Mouse (Mus musculus) lung, postnatal 0 days (tissue): ENCODE results near the gene S100a16. TPM values are rescaled to one million over a fixed set of nuclear protein-coding genes. Genes with fewer than 3 reads are reported as not detected.
A peak's percentile ranks its signal among the peaks of the same experiment; 100 is the strongest.

Experiments used
- ATAC-seq: fragments of 200-750 bp; cut with Nextera tagmentation; 2 replicates; pipeline ENCODE4 v1.8.0; 2017; ENCODE audit warnings: moderate library complexity
- DNase-seq: peaks from one replicate; pipeline ENCODE4 v3.0.0-alpha.2; 2016; ENCODE audit warnings: low spot score
- H3K27ac ChIP-seq: fragments of 300-500 bp; sonication (generic); 2 replicates; pipeline ENCODE4 v1.5.1; 2014; ENCODE audit warnings: antibody characterized with exemption, mild to moderate bottlenecking, low read length, mixed read lengths
- H3K27me3 ChIP-seq: fragments of 300-500 bp; sonication (generic); replicated peaks from 2 replicates; pipeline ENCODE4 v1.6.1; 2014; ENCODE audit warnings: low read length, mixed read lengths; ENCODE audit not compliant: insufficient read depth
- H3K36me3 ChIP-seq: fragments of 300-500 bp; sonication (generic); 2 replicates; pipeline ENCODE4 v1.6.1; 2014; ENCODE audit warnings: low read length, mixed read lengths; ENCODE audit not compliant: insufficient read depth
- H3K4me1 ChIP-seq: fragments of 300-500 bp; sonication (generic); 2 replicates; pipeline ENCODE4 v1.6.1; 2014; ENCODE audit warnings: antibody characterized with exemption, low read depth, low read length, mixed read lengths; ENCODE audit not compliant: insufficient read depth
- H3K4me2 ChIP-seq: fragments of 300-500 bp; sonication (generic); replicated peaks from 2 replicates; pipeline ENCODE4 v1.6.1; 2014; ENCODE audit warnings: low read depth, mild to moderate bottlenecking, low read length, moderate library complexity, mixed read lengths
- H3K4me3 ChIP-seq: fragments of 300-500 bp; sonication (generic); 2 replicates; pipeline ENCODE4 v1.5.1; 2014; ENCODE audit warnings: low read depth, low read length
- H3K9ac ChIP-seq: fragments of 300-500 bp; sonication (generic); replicated peaks from 2 replicates; pipeline ENCODE4 v1.6.1; 2014; ENCODE audit warnings: low read depth, mild to moderate bottlenecking
- H3K9me3 ChIP-seq: fragments of 300-500 bp; sonication (generic); 2 replicates; pipeline ENCODE4 v1.6.1; 2016; ENCODE audit warnings: low read length, mixed read lengths
- CTCF ChIP-seq: IDR thresholded peaks from 2 replicates; pipeline ENCODE4 v1.5.1; 2016; ENCODE audit warnings: antibody characterized with exemption, mild to moderate bottlenecking
- EP300 ChIP-seq: IDR thresholded peaks from 2 replicates; pipeline ENCODE4 v1.6.1; 2016; ENCODE audit warnings: antibody characterized with exemption, mild to moderate bottlenecking, control low read depth
- WGBS: fragments of 180-500 bp; shearing (Covaris S2); extraction: QIAGEN DNeasy Blood & Tissue Kit; methylation state at CpG from one replicate; pipeline ENCODE4 v1.1.7; 2014; 5-methylcytosine and 5-hydroxymethylcytosine counted together
- polyA plus RNA-seq: library from polyadenylated mRNA; unstranded; fragments of >200 nt; fragmentation: Nextera tagmentation; extraction: Ambion mirVana; gene quantifications from 2 replicates; pipeline ENCODE4 v1.2.1, GENCODE M21; 2015

Gene S100a16
- polyA plus RNA-seq, 1 experiment from 2014 or later: 368 TPM

- peak overlapping the region; percentile 52 for H3K4me3 ChIP-seq
- H3K4me2 ChIP-seq: peak overlapping the region; percentile 93
- peak; percentile 93 for DNase-seq
- ATAC-seq: peak; percentile 91
- no peaks in the 10 kb centered on the region for H3K9me3 ChIP-seq
- under 1% methylated on average over 10 of the region's 10 CpGs for WGBS
- peak overlapping the region; percentile 86 for H3K27ac ChIP-seq
- peaks cover 13% of the 10 kb centered on the region; the same call in 1 of the 2 replicates for H3K4me1 ChIP-seq
- peak overlapping the region; percentile 64 for H3K9ac ChIP-seq
- no peak for TF ChIP-seq CTCF
- TF ChIP-seq EP300: no peak
- no peaks in the 10 kb centered on the region for H3K36me3 ChIP-seq
- H3K27me3 ChIP-seq: no peaks in the 10 kb centered on the region
Observed at GRCm38 (mm10) chr3:90514691-90515090, 22.4 kb upstream of the S100a16 start.

DNA sequence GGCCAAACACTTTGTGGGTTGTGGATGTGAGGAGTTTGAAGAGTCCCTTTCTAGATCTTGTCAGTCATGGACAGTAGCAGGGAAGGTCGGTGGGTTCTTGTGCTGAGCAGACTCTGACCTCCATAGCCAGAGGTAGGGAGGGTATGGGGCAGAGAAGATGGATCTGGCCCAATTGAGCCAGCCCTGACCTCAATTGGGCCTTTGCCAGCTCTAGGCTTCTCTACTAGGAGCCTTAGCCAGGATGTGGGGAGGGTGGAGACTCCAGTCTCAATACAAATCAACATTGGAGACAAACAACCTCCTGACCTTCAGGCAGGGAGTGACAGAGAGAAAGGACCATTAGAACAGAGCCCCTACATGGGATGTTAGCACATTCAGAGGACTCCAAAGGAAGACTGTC, 21.8 kb upstream of the S100a16 start:
- H3K27me3 ChIP-seq: no peaks in the 10 kb centered on the region
- peaks cover 13% of the 10 kb centered on the region; the same call in 1 of the 2 replicates for H3K4me1 ChIP-seq
- DNase-seq (peak; percentile 58), ATAC-seq (peak; percentile 46)
- H3K27ac ChIP-seq: peak overlapping the region; percentile 86
- TF ChIP-seq CTCF: no peak
- TF ChIP-seq EP300: no peak
- 36% methylated on average over 1 of the region's 1 CpGs for WGBS
- no peaks in the 10 kb centered on the region for H3K36me3 ChIP-seq
- H3K4me2 ChIP-seq: peak overlapping the region; percentile 93
- H3K9me3 ChIP-seq: no peaks in the 10 kb centered on the region
- H3K9ac ChIP-seq: peak overlapping the region; percentile 64
- peak overlapping the region; percentile 52 for H3K4me3 ChIP-seq

DNA sequence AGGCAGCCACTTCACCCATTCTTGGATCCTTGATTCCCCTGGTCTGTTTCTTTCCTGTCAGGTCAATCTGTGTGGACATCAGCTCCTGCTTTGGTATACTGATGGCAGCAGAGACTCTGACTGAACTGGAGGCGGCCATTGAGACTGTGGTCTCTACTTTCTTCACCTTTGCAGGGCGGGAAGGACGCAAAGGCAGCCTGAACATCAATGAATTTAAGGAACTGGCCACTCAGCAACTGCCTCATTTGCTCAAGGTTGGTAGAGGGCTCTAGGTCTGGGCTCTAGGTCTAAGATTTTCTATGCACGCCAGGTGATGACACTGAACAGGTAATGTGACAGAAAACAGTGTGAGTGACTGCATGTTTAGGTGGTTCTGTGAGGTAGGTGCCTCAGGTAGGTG, 21.3 kb upstream of the S100a16 start:
- H3K9me3 ChIP-seq: no peaks in the 10 kb centered on the region
- no peaks in the 10 kb centered on the region for H3K27me3 ChIP-seq
- ATAC-seq: no peak
- no peak for DNase-seq
- H3K4me3 ChIP-seq: no peak overlapping the region
- H3K4me1 ChIP-seq: peaks cover 13% of the 10 kb centered on the region; the same call in 1 of the 2 replicates
- peak overlapping the region; percentile 93 for H3K4me2 ChIP-seq
- 0 out of 2 replicates have a peak overlapping the region, but pooled peaks have one; percentile 86 for H3K27ac ChIP-seq
- H3K9ac ChIP-seq: no peak overlapping the region
- H3K36me3 ChIP-seq: no peaks in the 10 kb centered on the region
- TF ChIP-seq EP300 (no peak), CTCF (no peak)
- 88% methylated on average over 4 of the region's 4 CpGs for WGBS

GRCm38 (mm10) chr3:90517711-90518110, 19.3 kb upstream of the S100a16 start:
- Histone ChIP-seq H3K9ac (no peak overlapping the region), H3K4me1 (peaks cover 13% of the 10 kb centered on the region; the same call in 1 of the 2 replicates), H3K4me2 (no peak overlapping the region), H3K27me3 (no peaks in the 10 kb centered on the region), H3K27ac (no peak overlapping the region), H3K36me3 (no peaks in the 10 kb centered on the region), H3K4me3 (no peak overlapping the region), H3K9me3 (no peaks in the 10 kb centered on the region)
- ATAC-seq (no peak), DNase-seq (no peak)
- 76% methylated on average over 4 of the region's 4 CpGs for WGBS
- no peak for TF ChIP-seq EP300
- no peak for TF ChIP-seq CTCF

DNA sequence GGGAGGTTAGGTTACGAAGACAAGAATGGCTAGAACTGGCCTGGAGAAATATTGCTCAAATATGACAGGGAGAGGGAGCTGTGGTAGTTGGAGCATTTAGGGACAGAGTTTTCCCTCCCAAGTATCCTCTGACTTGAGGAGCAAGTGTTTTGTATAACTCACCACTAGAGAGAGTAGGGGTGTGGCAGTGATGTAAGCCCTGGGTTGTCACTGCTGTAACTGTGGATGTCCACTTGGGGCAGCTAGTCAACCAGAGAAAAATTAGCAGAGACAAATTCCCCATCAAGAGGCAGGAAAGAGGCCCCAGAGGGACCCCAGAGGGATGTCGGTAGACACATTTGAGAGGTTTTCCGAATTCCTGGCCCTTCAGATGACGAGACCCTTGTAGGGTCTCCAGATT, 11.6 kb upstream of the S100a16 start:
- Histone ChIP-seq H3K9me3 (no peaks in the 10 kb centered on the region), H3K4me3 (no peak overlapping the region), H3K9ac (no peak overlapping the region), H3K27ac (no peak overlapping the region), H3K36me3 (no peaks in the 10 kb centered on the region), H3K27me3 (no peaks in the 10 kb centered on the region), H3K4me2 (no peak overlapping the region), H3K4me1 (no peaks in the 10 kb centered on the region; the same call in 1 of the 2 replicates)
- peak; percentile 47 for ATAC-seq
- peak; percentile 93 for DNase-seq
- WGBS: 53% methylated on average over 4 of the region's 4 CpGs
- TF ChIP-seq CTCF (peak; percentile 91), EP300 (0 out of 2 replicates have a peak, but pooled peaks have one; percentile 15)

DNA sequence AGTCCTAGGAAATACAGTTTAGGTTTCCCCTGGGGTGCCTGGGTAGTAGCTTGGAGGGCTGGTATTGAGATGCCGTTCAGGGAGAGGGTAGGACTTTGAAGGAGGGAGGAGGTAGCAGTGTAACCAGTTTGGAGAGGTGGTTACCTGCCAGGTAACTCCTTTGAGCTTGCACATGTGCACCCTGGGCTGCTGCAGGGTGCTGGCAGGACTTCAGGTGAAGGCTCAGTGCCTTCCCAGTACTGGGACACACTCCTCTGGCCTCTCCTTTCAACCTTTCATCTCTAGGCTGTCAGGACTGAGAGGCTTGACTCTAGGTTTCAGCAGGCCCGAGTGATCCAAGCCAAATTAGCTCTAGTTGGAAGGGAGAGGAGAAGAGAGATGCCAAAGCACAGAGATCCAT, 11.0 kb upstream of the S100a16 start:
- no peak for TF ChIP-seq CTCF
- no peak overlapping the region for H3K4me2 ChIP-seq
- 53% methylated on average over 2 of the region's 2 CpGs for WGBS
- H3K9ac ChIP-seq: no peak overlapping the region
- DNase-seq (no peak), ATAC-seq (peak; percentile 8; the same call in 1 of the 2 replicates)
- H3K9me3 ChIP-seq: no peaks in the 10 kb centered on the region
- no peaks in the 10 kb centered on the region for H3K27me3 ChIP-seq
- no peak overlapping the region for H3K4me3 ChIP-seq
- no peaks in the 10 kb centered on the region for H3K36me3 ChIP-seq
- H3K27ac ChIP-seq: peak overlapping the region; percentile 48
- no peaks in the 10 kb centered on the region; the same call in 1 of the 2 replicates for H3K4me1 ChIP-seq
